Mouse (Mus musculus) adrenal gland, adult 18-20 months (tissue): ENCODE data around the gene Pcolce. TPM values are rescaled to one million over a fixed set of nuclear protein-coding genes. Genes with fewer than 3 reads are reported as not detected.
"Not testable (repeated sequence)": the region's sequence is repeated elsewhere in the genome, so short reads cannot be mapped to it uniquely, and the experiment has no call there.

Source experiments
- DNase-seq, 2 experiments: peaks; one replicate each; pipeline ENCODE4 v3.0.0; 2021 to 2022; ENCODE audit warnings: low spot score in 2 of 2
- total RNA-seq, 2 experiments: library from RNA; stranded (reverse); gene quantifications; 1 replicate in 1 of 2; 2 replicates in 1 of 2; pipeline ENCODE4 v1.2.3; 2021

The Pcolce gene
- total RNA-seq, 2 experiments from 2014 or later, result 667 to 880 TPM

DNA sequence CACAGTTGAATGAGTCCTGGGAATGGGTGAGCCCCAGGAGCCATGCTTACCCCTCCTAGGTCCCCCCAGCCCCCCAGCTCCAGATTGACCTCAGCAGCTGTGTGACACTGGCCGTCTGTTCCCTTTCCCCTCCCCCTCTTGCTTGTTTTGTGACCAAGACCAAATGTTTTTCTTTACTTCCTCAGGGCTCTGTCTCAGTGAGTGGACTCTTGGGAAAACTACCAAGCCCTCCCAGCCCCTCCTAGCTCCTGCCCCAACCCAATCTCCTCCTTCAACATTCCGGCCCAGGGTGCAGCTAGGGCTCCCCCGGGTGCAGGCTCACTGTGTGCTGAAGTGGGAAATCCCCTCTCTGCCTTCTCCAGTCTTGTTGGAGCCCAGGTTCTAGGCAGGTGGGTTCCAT, 17.0 kb upstream of the Pcolce start:
- no peak for DNase-seq

DNA sequence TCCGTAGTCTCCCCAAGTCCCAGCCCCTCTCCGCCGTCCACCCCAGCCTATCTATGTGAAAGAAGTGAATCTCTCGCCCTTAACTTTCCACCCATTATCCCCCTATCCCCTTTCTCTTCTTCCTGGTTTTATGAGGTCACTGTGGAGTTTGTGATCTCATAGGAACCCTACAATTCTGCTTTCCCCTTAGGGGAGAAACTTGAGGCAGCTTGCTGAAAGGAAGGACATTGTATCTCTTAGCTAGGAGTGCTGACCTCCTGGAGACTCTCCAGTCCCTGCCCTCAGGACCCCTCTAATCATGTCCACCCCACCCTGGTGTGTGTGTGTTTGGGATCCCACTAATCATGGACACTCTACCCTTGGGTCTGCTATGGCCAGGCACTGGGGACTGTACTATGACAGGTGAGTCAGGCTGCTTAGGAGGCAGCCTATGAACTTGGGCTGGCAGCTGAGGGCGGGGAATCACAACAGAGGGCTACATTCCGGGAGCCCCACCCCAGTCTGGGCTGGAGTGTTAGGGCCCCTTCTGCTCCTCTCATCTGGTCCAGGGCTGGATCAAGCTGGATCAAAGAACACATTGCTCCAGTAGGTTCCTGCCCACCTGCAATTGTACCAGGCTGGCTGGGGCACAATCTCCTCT, 16.4 kb upstream of the Pcolce start:
- no peak for DNase-seq

DNA sequence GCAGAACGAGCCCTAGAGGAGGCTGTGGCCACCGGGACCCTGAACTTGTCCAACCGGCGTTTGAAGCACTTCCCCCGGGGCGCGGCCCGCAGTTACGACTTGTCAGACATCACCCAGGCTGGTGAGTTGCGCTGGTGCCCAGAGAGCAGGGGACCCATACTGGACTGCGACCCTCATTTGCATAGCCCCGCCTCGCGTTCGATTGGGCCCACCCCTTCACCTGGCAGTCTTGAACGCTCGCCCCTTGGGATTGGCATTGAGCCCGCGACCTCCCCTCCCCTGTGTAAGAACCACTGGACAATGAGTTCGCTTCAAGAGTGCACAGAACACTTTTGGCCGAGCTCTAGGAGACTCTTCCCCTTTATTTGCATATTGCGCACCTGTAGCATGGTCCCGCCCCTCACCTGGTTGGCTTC, 15.7 kb upstream of the Pcolce start:
- no peak for DNase-seq

DNA sequence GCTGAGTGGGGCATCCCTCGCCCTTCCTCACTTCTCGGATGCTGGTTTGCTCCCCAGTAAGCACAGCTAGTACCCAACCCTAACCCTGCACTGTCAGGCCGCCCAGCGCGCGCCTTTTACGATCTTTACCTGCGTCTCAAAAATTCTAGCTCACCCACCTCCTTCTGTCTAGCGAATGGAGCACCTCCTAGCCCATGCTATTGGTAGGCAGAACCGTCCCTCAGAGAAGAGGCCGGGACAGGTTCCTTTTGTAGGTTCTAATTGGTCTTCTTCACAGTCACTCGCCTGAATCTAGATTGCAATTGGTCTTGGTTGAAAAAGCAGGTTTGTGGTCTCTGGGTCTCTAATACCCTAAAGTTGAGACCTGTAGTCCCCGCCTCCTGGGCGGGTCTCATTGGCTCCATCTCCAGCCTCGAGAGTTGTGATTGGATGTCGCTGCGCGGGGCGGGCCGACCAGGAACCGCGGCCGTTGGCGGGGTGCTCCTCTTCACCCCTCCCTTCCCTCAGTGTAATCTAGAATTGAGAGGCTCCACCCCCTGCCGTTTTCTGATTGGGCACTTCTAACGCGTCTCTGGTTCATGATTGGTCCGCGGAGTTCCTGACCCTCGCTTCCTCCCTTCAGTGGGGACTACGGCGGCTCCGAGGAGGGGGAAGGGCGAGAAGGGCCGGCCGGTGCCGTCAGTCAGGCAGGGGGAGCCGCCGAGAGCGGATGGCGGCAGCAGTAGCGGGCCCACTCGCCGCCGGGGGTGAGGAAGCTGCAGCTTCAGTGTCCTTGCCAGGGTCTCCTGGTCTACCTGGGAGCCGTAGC, 15.1 kb upstream of the Pcolce start, which contains the start of the genes Fbxo24, Lrch4 and Gm20605:
TSS of gene Fbxo24 (minus strand) at position 505 of the 808 bp plus-strand sequence.
TSS of gene Lrch4 (plus strand) at position 624 of the 808 bp plus-strand sequence.
TSS of gene Gm20605 (plus strand) at position 678 of the 808 bp plus-strand sequence.
- peak; percentile 94 for DNase-seq

DNA sequence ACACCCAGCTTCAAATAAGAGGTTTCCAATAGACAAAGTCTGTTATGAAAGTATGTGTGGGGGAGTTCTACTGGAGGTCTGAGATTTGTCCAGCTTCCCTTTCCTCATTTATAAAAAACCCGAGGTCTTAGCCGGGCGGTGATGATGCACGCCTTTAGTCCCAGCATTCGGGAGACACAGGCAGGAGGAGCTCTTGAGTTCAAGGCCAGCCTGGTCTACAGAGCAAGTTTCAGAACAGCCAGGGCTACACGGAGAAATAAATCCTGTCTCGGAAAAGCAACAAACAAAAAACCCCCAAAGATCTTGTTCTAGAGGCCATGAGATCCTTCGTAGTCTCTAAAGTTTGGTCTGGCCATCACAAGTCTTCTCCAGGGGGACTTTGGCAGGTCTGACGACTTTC, 14.4 kb upstream of the Pcolce start:
- peak in 1 of 2 experiments; percentile 40 for DNase-seq

DNA sequence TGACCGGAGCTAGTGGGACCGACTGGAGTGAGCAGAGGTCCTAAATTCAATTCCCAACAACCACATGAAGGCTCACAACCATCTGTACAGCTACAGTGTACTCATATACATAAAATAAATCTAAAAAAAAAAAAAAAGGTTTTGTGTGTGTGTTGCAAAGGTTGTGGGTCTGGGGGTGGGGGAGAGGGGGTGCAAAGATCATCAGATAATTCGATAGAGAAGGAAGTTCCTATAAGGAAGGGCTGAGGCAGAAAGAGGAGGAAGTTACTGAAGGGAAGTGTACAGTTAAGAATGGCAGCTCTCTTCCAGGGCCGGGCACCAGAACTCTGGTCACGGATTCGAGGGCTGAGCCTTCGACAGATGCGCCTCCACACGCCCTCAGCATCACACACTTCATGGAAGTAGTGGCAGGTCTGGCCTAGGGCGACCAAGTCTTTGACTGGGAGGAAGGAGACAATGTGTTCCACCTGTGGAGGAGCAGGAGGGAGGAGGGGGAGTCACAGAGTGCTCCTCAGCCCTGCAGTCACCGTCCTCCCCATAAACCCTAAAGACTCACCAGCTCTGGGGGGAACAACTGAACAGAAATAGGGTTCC, 10.4 kb upstream of the Pcolce start:
- DNase-seq, result no peak

DNA sequence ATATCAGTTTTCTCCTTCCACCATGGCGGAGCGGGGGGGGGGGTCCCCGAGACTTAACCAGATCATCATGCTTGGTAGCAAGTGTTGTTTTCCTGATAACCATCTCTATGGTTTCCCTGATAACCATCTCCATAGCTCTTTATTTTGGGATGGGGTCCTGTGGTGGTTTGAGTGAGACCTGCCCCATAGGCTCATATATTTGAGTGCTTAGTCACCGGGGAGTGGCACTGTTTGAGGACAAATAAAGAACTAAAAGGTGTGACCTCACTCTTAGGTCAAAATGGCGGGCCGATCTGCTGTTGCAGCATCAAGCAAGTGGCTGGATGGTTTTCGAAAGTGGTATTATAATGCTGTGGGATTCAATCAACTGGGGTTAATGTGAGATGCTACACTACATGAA, 1.8 kb upstream of the Pcolce start:
- DNase-seq, result no peak

DNA sequence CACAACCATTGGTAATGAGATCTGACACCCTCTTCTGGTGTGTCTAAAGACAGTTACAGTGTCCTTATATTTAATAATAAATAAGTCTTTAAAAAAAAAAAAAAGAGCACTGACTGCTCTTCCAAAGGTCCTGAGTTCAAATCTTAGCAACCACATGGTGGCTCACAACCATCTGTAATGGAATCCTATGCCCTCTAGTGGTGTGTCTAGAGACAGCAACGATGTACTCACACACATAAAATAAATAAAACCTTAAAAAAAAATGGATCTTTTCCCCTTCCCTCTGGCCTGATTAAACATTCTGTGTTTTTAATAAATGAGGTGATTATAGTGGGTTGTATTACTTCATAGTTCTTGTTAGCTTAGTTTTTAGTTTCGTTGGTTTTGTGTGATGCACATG, 1.3 kb upstream of the Pcolce start:
- DNase-seq, result not testable (repeated sequence)

DNA sequence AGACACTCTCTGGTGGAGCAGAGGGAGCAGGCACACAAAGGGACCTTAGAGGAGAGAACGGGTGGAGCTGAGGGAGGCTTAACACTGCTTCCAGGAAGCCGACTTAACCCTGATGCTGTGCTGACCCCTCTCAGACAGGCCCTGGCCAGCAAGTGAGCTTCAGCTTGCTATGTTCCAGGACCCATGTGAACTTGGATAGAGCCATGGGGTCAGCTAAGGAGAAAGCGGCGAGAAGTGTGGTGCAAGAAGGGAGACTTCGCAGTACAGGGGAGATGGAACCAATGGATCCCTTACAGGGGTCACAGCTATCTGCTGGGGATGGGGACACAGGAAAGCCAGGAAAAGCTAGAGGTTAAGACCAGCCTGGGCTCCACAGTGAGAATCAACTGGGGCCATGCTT, 508 bp downstream of the Pcolce start:
- no peak for DNase-seq

DNA sequence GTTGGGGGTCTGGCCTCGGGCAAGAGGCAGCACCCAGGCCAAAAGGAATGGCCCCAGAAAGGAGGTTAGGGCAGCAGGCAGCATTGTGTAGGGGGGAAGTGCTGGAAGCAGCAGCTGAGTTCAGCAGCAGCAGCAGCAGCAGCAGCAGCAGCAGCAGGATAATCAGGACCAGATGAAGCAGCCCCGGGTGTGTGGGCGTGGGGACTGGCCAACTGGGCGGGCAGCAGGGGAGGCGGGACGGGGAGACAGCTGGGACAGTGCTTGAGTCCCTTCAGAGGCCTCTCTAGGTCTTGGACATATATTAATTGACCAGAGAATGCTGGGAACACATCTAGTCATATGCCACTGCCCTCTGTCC, 2.4 kb downstream of the Pcolce start:
- DNase-seq, result peak; percentile 56 to 59

DNA sequence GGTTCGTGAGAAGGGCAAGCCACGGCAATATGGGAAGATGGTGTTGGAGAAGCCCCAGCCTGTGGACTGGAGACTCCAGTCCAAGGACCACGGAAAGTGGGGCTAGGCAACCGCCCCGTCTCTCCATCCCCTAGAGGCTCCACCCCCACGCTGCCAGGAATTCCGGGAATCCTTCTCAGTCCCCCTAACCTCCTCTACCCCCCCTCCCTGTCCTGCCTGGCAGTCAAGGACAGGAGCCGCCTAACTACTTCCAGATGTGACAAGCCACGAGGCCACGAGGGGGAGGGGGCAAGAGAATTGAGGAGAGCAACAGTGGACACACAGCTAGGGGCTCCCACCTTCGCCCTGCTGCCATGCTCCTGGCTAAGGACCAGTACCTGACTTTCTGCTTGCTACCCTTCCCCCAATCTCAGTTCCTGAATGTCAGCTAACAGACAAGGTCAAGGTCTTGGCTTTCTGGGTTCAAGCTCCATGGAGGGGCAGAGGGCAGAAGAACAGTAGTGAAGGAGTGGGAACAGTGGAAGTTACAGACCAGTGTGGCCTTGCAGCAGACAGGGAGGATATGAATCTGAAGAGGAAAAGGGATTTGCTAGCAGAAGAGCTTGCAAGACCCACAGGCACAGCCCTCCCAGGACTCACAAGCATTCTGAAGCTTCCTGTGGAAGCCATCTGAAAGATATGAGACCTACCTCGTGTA, 2.9 kb downstream of the Pcolce start:
- peak; percentile 58 to 71 for DNase-seq

DNA sequence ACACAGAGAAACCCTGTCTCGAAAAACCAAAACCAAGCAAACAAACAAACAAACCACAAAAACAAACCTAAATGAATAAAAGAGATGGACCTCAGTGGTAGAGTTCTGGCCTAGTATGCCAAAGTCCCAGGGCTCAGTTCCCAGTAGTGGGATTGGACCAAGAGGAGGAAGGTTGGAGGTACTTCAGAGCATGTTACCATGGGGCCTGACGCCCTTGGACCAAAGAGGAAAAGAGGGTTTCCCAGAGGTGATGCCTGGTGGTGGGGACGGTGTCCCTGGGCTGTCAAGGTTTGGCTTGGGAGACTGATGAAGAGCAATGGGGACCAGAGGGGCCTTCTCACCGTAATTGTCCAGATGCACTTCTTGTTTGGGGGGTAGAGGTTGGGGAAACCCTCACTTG, 3.5 kb downstream of the Pcolce start:
- no peak for DNase-seq

DNA sequence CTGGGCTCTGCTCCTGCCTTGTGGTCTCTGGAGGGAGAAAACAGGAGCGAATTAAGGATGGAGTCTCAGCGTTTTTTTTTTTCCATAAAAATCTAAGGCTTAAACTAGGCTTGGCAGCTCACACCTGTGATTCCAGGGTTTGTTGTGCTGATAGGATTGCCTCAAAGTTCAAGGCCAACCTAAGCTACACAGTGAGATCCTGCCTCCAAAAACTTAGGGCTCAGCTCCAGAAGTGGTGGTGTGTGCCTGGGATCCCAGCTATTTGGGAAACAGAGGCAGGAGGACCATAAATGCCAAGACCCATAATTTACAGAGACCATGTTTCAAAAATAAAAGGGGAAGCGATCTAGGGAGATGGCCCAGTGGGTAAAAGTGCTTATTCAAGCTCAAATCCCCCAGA, 4.3 kb downstream of the Pcolce start:
- DNase-seq, result no peak

DNA sequence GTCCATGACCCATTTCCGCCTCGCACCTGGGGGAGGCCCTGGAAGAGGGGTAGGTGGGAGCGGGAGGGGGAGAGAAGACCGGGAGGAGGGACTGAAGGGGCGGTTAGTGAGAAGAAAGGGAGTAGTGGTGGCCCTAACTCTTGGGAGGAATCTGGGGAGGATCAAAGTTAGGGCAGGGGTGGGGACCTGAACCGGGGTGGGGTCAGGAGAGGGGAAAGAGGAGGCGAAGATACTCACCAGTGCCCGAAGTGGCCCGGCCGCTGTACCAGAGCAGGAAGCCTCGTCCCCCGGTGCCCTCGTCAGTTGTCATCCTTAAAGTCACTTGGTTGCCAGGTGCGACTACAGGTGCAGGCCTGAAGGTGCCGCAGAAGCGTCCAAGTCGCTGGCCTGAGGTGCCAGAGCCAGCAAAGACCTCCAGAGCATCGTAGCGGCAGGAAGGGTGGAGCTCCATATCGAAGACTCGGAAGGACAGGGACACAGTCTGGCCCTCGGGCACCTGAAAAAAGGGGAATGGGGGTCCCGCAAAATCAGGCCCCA, 4.9 kb downstream of the Pcolce start:
- no peak for DNase-seq

DNA sequence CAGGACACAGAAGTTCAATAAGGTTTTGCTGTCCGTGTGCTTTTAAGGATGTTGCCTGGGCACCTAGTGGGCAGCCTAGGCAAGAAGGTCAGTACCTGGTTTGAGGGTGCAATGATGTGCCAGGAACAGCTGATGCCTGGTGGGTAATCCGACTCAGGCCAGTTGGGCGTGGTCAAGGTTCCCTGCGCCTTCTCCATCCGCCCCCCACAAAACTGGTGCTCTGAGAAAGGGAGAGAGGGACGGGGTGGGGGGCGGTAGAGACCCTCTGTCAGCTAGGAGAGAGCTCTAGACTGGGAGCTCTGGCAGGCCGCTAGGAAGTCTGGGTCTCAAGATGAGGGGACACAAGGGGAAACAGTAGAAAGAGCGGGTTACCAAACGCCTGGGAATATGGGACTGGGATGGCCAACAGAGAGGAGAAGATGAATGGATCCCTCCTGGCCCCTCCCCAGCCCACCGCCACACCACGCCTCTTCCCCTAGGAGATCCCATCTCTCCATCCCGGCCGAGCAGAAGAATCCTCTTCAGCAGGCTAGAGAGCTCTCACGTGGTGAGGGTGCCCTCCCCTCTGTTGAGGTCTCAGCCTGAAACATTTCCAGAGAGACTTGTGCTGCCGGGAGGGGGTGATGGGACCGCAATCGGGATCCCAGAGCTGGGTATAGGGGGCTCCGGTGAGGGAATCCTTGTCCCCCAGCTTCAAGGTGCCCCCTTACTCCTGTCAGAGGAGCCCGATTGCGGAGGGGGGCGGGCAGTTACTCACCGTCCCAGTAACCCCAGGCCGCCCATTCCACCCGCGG, 5.5 kb downstream of the Pcolce start:
- DNase-seq, result no peak

DNA sequence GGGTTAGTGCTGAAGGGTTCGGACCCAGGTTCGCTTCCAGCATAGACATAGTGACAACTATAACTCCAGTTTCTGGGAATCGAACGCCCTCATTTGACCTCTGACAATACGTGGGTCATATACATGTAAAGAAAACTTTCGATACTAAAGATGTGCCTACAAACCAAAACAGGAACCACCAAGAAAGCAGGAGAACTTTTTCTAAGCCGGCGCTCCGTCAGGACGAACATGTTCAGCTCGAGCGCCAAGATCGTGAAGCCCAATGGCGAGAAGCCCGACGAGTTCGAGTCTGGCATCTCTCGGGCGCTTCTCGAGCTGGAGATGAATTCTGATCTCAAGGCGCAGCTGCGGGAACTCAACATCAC, 12.2 kb downstream of the Pcolce start:
- no peak for DNase-seq

DNA sequence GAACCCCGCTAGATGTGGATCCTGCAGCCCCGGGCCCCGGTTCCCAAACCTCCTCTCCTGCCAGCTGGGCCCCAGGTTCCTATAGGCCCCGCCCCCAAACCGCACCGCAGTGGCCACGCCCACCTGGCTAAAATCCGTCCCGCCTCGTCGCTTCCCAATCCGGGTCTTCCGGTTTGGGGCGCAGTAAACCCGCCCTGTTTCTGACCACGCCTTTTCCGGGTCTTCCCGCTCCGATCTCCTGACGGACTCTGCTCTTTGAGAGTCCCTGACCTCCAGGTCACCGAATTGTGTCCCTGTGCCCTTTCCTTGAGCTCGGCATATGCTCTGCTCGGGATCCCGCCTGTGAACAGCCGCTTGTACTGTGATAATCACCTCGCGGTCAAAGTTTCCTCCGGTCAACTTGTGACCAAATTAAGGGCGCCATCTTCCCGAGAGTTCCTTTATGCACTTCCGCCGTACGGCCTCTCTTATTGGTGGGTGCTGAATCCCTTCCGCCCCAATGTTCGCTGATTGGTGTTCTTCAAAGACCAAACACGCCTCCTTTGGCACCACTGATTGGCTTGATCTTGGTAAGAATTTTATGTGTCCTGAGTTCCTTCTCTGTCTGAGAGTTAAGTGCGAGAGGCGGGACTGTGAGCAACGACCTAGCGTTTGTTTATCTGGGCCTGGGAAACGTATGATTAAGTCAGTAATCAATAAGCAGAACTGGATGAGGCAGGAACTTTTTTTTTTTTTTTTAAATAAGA, 12.8 kb downstream of the Pcolce start, which contains the start of gene Mospd3:
TSS of gene Mospd3 (minus strand) at position 440 of the 746 bp plus-strand sequence.
- peak; percentile 95 to 97 for DNase-seq

DNA sequence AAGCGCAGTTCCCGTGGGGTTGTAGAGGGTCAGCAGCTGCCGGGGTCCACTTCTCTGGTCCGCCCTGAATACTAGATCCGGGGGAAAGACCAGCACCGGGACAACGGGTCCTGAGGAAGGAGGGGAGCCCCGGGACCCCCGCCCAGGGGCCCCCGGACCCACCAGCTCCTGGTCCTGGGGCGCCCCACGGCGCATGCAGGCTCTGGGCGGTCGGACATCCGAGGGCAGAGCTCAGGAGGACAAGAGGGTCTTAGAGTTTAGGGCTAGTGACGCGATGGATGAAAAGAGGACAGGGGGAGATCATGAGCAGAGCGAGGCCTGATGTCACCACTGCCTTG, 13.3 kb downstream of the Pcolce start:
- DNase-seq, result no peak

DNA sequence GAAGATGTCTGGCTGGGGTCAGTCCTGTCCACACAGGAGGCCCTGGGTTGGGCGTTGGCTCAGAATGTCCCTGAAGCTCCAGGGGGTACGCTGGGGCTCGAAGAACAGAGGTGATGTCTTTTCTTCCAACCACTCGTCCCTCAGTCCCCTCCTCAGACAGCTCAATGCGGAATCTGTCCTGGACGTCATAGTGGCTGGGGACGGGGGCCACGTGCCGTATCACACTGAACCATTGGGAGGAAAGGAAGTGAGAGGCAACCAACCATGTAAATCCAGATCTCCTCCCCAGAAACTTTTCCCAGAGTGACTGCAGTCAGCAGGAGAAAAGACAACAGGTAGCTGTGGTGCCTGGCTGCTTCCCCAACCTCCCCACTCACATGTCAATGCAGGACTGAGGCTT, 14.0 kb downstream of the Pcolce start:
- no peak for DNase-seq
